Mouse (Mus musculus) embryonic stem cell, embryonic (primary cell): Measurements from ENCODE around the gene Lyzl4.

ENCODE experiments used
- CTCF ChIA-PET, 4 experiments: fragments of 300-600 bp in 2 of 4; fragments of 350-600 bp in 2 of 4; sonication (Branson Sonifier 250); formaldehyde crosslinking; loops; one replicate each; lab custom pipeline; 2022; ENCODE audit warnings: inconsistent platforms in 2 of 4; lab: Charles Lee
- POLR2A ChIA-PET, 4 experiments: fragments of 300-600 bp in 2 of 4; fragments of 350-600 bp in 2 of 4; sonication (Branson Sonifier 250); formaldehyde crosslinking; loops; one replicate each; lab custom pipeline; 2022; ENCODE audit warnings: antibody characterized with exemption in 4 of 4, inconsistent platforms in 1 of 4; lab: Charles Lee

Lyzl4 gene

GRCm38 (mm10) chr9:121666957-121667630, 25.2 kb upstream of the Lyzl4 start:
- CTCF ChIA-PET = interaction anchor here in 3 of 4 experiments (0.8 to 2.8 kb wide), 5 partner anchors 13 to 187 kb away, joined by 3 to 6 read pairs (median 3); partner anchors contain the start of genes Lyzl4 (in 1 of the 3) and Vipr1 (in 1 of the 3)
- POLR2A ChIA-PET = interaction anchor here in 1 of 4 experiments (1.2 kb wide), 1 partner anchor 25 kb away, joined by 3 read pairs; the partner anchor contains the start of gene Lyzl4

GRCm38 (mm10) chr9:121664104-121664503, 22.2 kb upstream of the Lyzl4 start:
- ChIA-PET CTCF (interaction anchor here in 3 of 4 experiments (0.5 to 2.8 kb wide), 4 partner anchors 9 to 161 kb away, joined by 3 to 6 read pairs (median 4); partner anchors contain the start of genes Lyzl4 (in 1 of the 3) and Vipr1 (in 1 of the 3)), POLR2A (interaction anchor here in 1 of 4 experiments (1.1 kb wide), 1 partner anchor 116 kb away, joined by 6 read pairs; no protein-coding TSS in a partner anchor)

GRCm38 (mm10) chr9:121663467-121663866, 21.6 kb upstream of the Lyzl4 start:
- ChIA-PET CTCF (interaction anchor here in 1 of 4 experiments (1.6 kb wide), 1 partner anchor 185 kb away, joined by 5 read pairs; no protein-coding TSS in a partner anchor), POLR2A (no interaction called here)

GRCm38 (mm10) chr9:121659791-121660190, 17.9 kb upstream of the Lyzl4 start:
- ChIA-PET POLR2A (no interaction called here), CTCF (interaction anchor here in 1 of 4 experiments (0.9 kb wide), 1 partner anchor 201 kb away, joined by 3 read pairs; no protein-coding TSS in a partner anchor)

GRCm38 (mm10) chr9:121658248-121658647, 16.4 kb upstream of the Lyzl4 start:
- CTCF ChIA-PET = interaction anchor here in 3 of 4 experiments (0.5 to 0.7 kb wide), 3 partner anchors 16 to 173 kb away, joined by 3 read pairs; no protein-coding TSS in a partner anchor
- POLR2A ChIA-PET = interaction anchor here in 2 of 4 experiments (0.5 to 1.7 kb wide), 2 partner anchors 16 to 726 kb away, joined by 3 to 4 read pairs; partner anchors contain the start of gene Vipr1 (in 1 of the 2)

- POLR2A ChIA-PET = interaction anchor here in 1 of 4 experiments (1.2 kb wide), 1 partner anchor 14 kb away, joined by 8 read pairs; the partner anchor contains the start of genes Lyzl4 and Vipr1
Observed at GRCm38 (mm10) chr9:121657143-121657542, 15.2 kb upstream of the Lyzl4 start.

GRCm38 (mm10) chr9:121656322-121656721, 14.4 kb upstream of the Lyzl4 start:
- POLR2A ChIA-PET = interaction anchor here in 1 of 4 experiments (0.6 kb wide), 2 partner anchors 11 to 14 kb away, joined by 3 read pairs; partner anchors contain the start of gene Vipr1
- CTCF ChIA-PET = interaction anchor here in 1 of 4 experiments (0.6 kb wide), 1 partner anchor 31 kb away, joined by 3 read pairs; no protein-coding TSS in a partner anchor

More at GRCm38 (mm10) chr9:121657143-121657542, 15.2 kb upstream of the Lyzl4 start:
- CTCF ChIA-PET = interaction anchor here in 1 of 4 experiments (0.8 kb wide), 1 partner anchor 15 kb away, joined by 4 read pairs; the partner anchor contains the start of gene Lyzl4

GRCm38 (mm10) chr9:121653668-121654067, 11.8 kb upstream of the Lyzl4 start:
- POLR2A ChIA-PET = no interaction called here
- CTCF ChIA-PET = interaction anchor here in 3 of 4 experiments (0.7 to 1.5 kb wide), 4 partner anchors 12 to 17 kb away, joined by 3 to 4 read pairs (median 3); partner anchors contain the start of genes Lyzl4 (in 1 of the 3) and Vipr1 (in 1 of the 3)

GRCm38 (mm10) chr9:121647026-121647425, 5.1 kb upstream of the Lyzl4 start:
- POLR2A ChIA-PET = no interaction called here
- CTCF ChIA-PET = no interaction called here

GRCm38 (mm10) chr9:121644855-121645254, 3.0 kb upstream of the Lyzl4 start:
- ChIA-PET CTCF (interaction anchor here in 1 of 4 experiments (0.7 kb wide), 1 partner anchor 24 kb away, joined by 10 read pairs; no protein-coding TSS in a partner anchor), POLR2A (interaction anchor here in 1 of 4 experiments (0.7 kb wide), 1 partner anchor 11 kb away, joined by 3 read pairs; no protein-coding TSS in a partner anchor)

- POLR2A ChIA-PET = interaction anchor here (0.6 to 2.2 kb wide), 36 partner anchors 10 to 476 kb away, joined by 3 to 14 read pairs (median 3); partner anchors contain the start of genes Ss18l2 (in 3 of the 4), Higd1a (in 2 of the 4), Nktr (in 2 of the 4) and Sec22c (in 1 of the 4)
- CTCF ChIA-PET = interaction anchor here (0.5 to 2.8 kb wide), 44 partner anchors 9 to 1908 kb away, joined by 3 to 24 read pairs (median 4); partner anchors contain the start of genes Ss18l2 (in 2 of the 4), Ano10 (in 1 of the 4) and Sec22c (in 1 of the 4)
Observed at GRCm38 (mm10) chr9:121642401-121643181, 695 bp upstream of the Lyzl4 start, which contains the start of gene Vipr1. TSS of gene Vipr1 (plus strand) at chr9:121642716.

- CTCF ChIA-PET = interaction anchor here (0.6 to 2.8 kb wide), 26 partner anchors 7 to 653 kb away, joined by 3 to 24 read pairs (median 4); partner anchors contain the start of genes Ano10 (in 1 of the 4) and Sec22c (in 1 of the 4)
- POLR2A ChIA-PET = interaction anchor here in 2 of 4 experiments (0.6 to 2.2 kb wide), 24 partner anchors 9 to 516 kb away, joined by 3 to 14 read pairs (median 4); partner anchors contain the start of genes Nktr (in 2 of the 2), Ss18l2 (in 2 of the 2) and Higd1a (in 1 of the 2)
Observed at GRCm38 (mm10) chr9:121641235-121641915, 521 bp downstream of the Lyzl4 start.

- CTCF ChIA-PET = interaction anchor here in 1 of 4 experiments (0.6 kb wide), 1 partner anchor 725 kb away, joined by 4 read pairs; no protein-coding TSS in a partner anchor
Observed at GRCm38 (mm10) chr9:121639790-121640189, 2.1 kb downstream of the Lyzl4 start.

GRCm38 (mm10) chr9:121635835-121636576, 5.9 kb downstream of the Lyzl4 start:
- POLR2A ChIA-PET = no interaction called here
- CTCF ChIA-PET = no interaction called here

More at GRCm38 (mm10) chr9:121639790-121640189, 2.1 kb downstream of the Lyzl4 start:
- POLR2A ChIA-PET = interaction anchor here in 2 of 4 experiments (0.9 to 1.3 kb wide), 4 partner anchors 16 to 171 kb away, joined by 3 to 5 read pairs (median 3); no protein-coding TSS in a partner anchor

- ChIA-PET CTCF (interaction anchor here in 3 of 4 experiments (1.2 to 2.4 kb wide), 3 partner anchors 9 to 153 kb away, joined by 3 to 8 read pairs (median 3); partner anchors contain the start of genes Lyzl4 (in 2 of the 3) and Vipr1 (in 2 of the 3)), POLR2A (interaction anchor here in 1 of 4 experiments (0.6 kb wide), 1 partner anchor 54 kb away, joined by 3 read pairs; no protein-coding TSS in a partner anchor)
Observed at GRCm38 (mm10) chr9:121633306-121633705, 8.6 kb downstream of the Lyzl4 start.
